Mouse (Mus musculus) right cerebral cortex, adult 2 months (tissue): ENCODE results near the gene A730049H05Rik.

Source experiments
- DNase-seq, 2 experiments: peaks; one replicate each; pipeline ENCODE4 v3.0.0; 2021 to 2022; ENCODE audit warnings: low spot score in 2 of 2

The A730049H05Rik gene

DNA sequence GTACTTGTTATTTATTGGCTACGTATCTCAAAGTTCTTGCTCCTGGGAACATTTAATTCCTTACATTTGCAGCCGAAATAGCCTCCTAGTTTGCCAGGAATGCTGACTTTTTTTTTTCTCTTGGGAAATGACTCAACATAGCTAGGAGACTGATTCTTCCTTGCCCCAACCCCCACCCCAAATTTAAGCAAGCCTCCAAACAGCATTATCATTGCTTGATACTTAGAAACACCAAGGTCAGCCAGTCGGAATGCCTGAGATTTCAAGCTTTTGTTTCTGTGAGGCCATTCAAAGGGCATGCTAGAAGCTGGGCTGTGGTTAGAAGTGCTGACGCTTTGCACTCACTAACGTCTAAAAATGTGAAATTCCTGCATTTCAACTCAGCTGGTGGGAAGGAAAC, 11.1 kb downstream of the A730049H05Rik start:
- no peak for DNase-seq

DNA sequence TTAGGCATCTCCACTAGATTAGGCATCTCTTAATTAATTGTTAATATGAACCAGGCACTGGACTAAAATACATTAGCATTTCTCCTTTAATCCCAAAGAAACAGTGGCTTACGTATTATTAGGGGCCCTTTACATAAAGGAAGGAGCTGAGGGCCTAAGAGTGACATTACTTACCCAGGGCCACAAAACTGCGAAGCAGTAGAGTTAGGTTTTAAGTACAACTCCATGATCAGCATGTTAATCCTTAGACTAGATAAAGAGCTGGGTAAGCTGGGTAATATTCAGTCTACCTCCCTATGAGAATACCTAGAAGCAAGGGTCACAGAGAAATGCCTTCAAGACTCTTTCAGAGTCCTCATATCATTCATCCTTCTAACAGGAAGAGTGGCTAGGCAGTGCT, 12.9 kb downstream of the A730049H05Rik start:
- DNase-seq: no peak

DNA sequence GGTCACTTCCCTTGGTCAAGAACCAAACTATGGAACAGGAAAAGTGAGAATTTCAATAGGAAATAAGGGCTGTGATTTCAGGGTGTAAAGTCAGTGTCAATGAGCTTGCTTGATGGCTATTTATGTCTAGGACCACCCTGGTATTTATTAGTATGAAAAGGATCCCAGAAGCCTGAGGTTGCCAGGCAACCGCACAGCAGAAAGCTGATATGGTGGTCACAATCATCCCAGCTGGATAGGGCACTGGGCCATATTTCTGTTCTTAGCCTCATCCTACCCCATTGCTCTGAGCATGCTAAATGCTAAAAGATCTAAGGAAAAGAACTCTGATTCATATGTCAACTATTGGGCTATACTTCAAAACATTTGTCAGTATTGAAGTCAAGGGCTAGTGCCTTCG, 14.8 kb downstream of the A730049H05Rik start:
- DNase-seq: no peak

DNA sequence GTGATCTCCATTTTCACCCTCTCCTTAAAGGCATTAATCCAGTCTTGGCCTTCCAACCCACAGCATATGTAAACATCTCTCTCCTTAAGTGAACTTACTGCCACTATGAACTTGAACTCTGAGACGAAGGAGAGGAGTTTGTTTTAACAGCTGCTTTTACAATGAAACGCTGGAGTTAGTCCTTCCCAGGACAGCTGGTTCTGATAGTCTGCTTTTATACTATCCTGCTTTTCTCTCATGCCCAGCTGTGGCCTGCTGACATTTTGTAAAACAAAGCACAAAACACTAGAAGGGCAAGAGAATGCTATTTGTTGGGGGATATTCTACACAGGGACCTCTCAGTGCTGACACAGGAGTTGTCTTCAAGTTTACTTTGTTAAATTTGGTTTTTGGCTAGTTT, 25.7 kb downstream of the A730049H05Rik start:
- no peak for DNase-seq

DNA sequence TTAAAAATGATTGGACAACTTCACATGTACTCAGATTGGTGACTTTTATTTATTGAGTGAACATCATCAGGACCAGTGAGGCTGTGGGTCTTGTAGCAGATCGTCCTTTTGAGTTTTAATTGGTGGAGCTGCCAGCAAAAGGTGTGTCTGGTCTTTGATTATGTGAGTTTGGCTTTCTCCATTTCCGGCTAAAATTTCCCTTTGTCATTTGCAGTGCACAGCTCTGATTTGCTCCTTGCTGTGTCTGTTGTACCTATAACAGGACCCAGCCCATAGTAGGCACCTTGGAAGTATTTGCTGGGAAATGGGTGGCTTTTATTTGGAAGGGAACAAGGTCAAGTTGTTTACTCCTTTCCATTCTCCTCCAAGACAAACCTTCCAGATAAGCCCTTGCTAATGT, 27.2 kb downstream of the A730049H05Rik start:
- DNase-seq: no peak

DNA sequence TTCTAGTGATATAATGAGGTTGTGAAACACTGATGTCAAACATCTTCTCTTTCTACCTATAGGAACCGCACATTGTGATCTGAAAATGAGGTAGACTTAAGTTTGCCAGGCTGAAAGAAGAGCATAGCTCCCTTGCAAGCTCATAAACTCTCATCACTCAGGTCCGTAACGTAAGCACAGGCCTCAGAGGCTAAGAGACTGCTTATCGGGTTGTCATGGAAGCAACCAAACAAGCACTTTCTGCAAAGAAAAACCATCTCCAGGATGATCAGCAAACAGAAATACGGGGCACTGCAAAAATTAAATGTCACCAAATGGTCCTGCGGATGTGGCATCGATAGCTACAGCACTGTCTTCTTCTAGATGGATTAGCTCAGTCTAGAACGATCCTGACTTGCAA, 29.6 kb downstream of the A730049H05Rik start:
- DNase-seq: no peak

DNA sequence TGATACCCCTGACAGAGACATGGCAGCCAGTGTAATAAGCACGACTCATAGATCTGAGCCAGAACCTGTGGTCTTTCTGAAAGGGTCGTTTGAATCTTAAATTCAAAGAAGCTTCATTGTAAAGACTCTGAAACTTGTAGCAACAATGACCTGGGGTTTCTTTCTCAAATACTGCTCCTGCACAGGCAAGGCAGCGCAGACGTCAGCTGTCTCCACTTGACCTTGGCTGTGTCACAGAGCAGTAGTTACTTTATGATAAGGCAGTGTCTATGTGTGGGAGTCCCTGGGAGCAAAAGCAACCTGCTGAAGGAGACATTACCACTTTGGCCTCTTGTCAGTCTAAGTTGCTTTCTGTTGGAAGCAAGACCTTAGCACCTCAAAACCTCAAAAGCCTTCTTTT, 30.3 kb downstream of the A730049H05Rik start:
- no peak for DNase-seq

DNA sequence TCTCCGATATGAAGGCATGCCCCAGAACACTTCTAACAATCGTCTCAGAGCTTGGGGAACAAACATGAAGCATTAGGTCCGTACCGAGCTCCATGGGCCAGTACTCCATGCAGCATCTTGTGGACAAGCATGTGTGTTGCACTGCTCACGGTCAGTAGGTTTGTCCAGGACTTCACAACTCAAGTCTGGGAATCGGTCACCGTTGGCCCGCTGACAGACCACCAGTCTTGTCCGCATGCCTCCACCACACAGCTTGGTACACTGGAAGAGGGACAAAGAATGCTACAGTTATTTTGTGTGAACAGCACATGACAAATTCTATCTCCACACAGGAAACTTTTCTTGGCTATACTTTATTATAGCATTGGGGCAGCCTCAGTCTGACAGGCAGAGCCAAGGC, 32.9 kb downstream of the A730049H05Rik start:
- no peak for DNase-seq

DNA sequence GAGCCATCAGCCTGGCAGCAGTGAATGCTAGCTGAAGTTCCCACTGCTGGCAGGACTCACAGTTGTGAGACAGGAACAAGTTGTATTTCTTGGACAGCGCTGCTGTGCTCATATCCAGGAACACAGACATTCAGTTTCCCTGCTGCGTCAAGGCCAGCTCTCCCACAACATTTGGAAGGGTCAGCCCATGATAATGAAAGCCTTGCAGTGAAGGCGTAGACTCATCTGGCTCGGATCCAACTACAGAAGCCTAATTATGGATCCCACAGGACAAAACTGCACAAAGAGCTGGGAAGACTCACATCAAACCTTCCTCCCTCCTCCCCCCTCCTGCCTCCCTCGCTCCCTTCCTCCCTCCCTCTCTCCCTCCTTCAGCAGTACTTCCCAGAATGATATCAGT, 34.0 kb downstream of the A730049H05Rik start:
- DNase-seq: peak; percentile 39 to 71

DNA sequence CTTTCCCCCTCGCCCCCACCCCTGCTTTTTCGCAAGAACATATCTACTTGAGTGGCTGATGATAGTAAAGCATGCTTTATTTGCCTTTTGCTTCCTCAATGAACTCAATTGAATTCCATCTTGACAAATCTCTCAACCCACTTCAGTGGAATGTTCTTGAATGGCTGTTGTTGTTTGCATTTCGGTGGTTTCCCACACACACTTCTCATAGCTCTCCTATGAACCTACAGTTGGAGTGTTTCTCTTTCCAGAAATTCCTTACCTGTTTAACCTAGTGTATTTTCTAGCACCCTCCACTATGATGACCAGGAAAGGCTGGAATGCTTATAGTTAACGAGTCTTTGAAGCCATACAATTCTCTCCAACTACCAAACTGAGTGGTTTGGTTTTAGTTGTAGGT, 38.6 kb downstream of the A730049H05Rik start:
- no peak for DNase-seq

DNA sequence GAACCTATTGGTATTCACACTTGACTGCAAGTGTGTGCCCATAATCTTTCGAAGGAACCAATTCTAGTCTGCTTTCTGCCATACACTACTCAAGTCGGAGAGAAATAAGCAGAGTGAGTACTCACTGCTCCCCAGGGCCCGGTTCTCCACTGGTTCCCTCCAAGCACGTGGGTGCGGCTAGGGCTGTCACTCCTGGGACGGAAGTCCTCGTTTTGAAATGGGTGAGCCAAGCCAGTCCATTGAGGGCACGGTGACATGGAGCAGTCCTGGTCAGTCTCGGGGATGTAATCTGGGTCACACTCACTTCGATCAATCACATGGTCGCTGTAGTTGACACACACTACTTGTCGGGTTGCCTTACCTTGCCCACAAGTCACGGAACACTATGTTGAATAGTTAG, 41.5 kb downstream of the A730049H05Rik start:
- DNase-seq: no peak

DNA sequence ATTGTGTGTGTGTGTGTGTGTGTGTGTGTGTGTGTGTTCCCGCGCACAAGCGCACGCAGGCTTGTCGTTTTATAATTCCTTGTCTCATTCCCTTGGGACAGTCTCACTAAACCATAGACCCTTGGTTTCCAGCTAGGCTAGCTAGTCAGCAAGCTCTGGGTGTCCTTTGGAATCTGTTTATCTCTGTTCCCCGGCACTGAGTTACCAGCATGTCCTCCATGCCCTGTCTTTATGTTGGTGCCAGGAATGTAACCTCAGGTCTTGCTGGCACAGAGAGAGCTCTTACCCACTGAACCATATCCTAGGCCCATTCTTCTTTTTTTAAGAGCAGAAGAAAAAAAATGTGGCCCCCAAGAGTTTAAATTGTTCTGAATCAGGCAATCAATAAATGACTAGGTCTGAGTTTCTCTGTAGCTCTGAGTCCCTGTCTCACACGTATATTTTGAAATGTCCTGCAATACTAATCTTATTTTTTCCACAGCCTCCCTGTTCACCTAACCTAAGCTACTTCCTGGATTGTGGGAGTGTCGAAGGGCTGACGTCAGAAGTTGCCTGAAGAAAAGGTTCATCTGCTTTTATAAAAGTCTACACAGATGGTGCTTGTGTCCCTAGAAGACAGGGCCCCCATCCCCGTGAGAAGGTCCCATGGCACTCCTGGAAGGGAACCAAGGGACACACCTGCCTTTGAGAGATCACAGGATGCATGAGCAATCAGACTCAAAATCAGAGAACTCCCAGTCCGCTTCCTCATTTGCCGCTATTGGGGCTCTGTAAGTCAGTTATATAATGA, 42.6 kb downstream of the A730049H05Rik start:
- DNase-seq: no peak

DNA sequence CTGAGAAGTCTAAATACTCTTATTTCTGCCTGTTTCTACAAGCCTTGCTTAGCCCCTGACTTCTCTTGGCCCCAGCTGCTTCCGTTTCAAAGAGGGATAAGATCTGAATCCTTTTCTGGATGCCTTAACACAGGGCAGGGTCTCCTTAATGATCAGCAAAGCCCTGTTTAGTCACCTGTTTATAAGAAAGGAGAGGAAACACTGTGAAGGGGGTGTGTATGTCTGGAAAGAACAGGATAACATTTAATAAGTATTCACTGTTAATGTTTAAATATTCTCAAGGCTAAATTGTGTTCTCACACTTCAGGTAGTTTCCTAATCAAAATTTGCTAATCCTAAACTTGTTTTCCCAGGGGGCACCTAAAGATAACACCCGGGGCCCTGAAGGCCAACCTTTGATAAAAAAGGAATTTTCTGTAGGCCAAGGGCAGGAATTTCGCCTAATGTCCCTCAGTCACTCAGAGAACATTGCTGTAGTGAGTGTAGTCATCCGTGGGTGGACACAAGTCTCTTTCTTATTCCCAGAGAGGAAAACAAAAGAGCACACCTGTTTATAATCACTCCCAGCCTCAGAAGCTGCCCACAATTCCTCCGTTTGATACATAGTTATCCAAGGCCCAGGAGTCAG, 44.1 kb downstream of the A730049H05Rik start:
- no peak for DNase-seq

DNA sequence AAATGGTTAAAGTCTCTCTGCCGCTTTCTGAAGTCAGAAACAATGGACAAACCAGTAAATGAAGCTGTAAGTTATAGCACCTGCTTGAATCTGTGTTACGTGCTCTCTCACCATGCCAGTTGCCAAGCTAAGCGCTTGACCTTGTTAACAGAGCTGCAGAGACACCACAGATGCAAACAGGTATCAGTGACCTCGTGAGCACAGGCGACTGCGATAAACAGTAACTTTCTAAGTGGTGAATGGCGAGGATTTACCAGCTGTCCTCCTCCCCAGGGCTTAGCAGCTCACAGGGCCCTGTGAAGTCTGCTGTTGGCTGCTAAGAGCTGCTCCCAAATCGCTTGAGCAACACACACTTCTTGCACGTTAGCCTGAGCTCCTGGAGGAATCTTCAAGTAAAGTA, 46.3 kb downstream of the A730049H05Rik start:
- DNase-seq: no peak

DNA sequence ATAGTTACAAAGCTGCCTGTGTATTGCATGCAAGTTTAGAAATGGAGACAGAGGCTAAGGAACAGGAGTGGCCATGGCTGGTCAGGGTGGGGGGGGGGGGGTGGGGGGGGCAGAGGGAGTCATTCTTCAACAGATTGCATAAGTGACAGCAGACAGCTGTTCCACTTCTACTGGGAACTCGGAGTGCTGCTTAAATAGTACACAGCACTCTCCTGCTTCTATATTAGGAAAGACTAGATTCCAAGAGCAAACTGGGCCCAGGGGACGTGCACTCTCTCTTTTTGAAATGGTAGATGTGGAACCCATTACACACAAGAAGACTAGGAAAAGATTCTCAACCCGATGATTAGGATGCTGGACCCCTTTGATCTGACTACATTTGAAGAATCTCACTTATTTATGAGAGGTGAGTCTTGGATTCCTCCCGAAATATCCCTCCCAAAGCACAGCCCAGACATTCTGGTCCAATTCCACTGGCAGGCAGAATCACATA, 52.9 kb downstream of the A730049H05Rik start, which contains the start of gene Gm15737:
Gm15737 (plus strand) TSS at position 269 of the 493 bp plus-strand sequence.
- DNase-seq: peak; percentile 13 to 25

DNA sequence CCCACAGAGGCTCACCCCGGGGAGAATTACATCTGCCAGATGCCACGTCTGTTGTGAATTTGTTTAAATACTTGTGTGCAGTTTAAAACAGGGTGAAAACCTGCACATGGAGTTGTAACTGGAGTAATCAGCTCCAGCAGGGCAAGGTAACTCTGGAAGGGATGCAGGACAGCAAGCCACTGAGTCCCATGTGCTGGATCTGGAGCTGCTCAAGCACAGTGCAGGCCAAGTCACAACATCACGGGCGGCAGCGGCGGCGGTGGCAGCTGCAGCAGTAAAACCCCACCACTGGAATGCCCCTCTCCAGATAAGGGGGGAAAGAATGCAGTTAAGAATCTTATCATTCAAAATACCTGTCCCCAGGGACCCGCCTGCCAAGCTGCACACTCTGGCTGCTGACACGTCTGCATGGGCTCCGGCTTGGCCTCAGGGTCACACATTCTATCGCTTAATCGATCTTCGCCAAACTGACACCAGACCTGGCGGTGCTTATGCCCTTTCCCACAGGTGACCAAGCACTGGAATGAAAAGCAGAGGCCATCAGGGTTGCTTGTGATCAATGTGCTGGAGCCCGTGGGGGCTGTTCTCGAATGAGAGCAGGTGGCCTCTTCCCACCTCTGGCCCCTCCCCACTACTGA, 53.4 kb downstream of the A730049H05Rik start:
- DNase-seq: no peak

DNA sequence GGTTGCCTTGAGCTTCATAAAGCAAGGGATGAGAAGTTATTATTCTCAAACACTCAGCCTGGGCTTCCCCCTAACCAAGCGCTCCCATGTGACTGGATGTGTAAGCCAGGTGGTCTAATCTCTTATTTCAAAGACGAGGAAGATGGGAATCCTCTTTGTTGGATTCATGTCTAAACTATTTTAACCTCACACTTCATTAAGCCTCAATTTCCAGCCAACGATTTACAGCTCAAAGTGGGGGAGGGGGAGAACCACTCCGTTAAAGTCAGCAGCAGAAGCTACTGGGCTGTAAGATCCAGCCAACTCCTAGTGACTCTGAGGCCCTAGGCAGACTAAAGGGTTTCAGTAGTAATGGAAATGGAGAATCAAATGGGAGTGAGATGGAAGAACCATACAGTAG, 55.5 kb downstream of the A730049H05Rik start:
- no peak for DNase-seq

DNA sequence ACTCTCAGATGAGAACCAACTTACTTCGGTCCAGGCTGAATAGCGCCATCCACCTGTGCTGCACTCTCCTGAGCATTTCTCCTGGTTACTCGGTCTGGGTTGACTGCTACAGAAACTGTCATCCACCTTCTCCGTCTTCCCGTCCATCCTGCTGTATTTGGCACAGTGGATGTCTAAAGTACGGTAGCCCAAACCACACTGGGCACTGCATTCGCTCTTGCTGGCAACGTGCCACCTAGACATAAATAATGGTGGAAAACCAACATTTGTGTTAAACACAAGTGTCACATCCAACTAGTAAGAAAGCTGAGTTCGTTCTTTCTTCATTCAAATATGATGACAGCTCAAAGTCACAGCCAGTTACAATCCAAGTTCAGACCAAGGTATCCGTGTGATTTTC, 56.5 kb downstream of the A730049H05Rik start:
- DNase-seq: no peak

DNA sequence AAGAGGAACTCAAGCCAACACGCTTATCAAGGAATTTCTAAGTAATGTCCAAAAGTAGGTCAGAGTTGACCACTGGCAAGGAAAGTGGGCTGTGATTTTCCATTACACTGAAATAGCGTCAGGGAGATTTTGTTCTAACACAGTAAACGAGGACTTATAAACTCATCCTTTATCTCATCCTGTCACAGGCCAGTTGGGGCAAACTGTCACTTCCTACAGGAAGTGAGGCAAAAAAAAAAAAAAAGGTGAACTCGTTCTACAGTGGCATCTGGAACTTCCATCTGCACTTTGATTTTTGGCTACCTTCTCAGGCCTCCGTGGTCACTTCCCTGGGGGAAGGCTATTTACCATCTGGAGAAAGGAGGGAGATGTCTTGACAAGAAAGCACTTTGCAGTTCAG, 58.6 kb downstream of the A730049H05Rik start:
- no peak for DNase-seq

DNA sequence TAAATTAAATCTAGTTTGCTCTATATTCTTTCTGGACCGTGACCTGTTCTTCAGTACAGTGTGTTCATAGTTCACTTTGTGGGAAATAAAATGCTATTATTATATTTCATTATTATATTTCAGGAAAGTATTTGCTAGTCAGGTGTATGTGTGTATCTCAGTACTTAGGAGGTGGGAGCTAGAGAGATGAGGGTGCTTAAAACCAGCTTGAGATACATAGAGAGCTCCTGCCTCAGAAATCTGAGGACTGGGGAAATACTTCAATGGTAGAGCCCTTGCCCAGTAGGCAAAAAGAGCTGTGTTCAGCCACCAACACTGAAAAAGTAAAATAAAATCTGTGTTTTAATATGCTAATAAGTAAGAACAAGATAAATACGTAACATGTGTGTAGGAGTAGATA, 59.1 kb downstream of the A730049H05Rik start:
- no peak for DNase-seq

DNA sequence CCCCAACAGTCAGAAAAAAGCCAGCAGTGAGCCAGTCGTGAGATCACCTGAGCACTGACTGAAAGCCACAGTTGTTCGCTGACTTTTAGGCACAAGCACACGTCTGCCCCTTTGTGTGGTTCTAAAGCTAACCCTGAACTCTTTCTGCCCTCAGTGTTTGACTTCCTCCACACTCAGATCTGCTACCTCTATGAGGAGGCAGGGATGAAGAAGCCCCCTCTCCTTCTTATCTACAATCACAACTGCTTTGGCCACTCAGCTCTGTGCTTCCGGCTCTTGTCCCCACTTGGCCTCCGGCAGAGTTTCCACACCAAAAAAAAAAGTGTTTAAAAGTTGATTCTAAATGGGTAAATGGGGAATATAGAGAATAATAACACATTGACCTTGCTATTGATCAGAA, 59.8 kb downstream of the A730049H05Rik start:
- no peak for DNase-seq

DNA sequence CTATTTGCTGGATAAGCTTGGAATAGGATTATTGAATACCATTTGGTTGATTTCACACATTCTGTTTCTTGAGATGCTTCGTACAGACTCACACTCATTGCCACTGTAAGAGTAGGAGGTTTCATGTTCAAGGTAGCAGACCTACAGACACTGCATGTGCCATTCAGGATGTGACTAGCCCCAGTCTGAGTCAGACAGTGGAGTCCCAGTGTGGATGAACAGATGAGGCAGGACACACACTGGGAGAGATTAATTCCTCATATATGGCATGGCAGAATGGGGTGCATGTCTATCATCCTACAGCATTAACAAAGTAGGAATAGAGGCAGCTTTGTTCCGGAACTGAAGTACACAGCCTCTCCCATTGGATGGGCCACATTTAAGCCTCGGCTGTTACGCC, 61.0 kb downstream of the A730049H05Rik start:
- DNase-seq: no peak

DNA sequence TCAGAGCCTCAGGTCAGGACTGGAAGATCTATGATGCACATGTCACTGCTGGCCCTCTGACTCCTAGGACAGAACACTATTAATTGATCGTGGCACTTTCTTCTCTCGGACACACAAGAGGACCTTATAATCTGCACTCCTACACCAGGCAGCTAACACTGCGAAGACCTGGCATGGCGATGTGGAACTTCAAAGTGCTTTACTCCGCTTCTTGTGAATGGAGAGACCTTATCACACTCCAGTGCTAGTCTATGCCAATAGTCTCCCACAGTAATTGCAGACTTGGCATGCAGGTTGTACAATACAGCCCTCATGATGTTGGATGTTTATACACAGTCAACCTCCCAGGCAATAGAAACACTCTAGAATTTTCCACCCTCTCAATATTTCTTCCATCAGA, 62.5 kb downstream of the A730049H05Rik start:
- no peak for DNase-seq
